Mouse (Mus musculus): ENCODE measurements around the gene Icmt.

GRCm38 (mm10) chr4:152276389-152277347 is 20.4 kb upstream of the Icmt start:
- TF ChIP-seq GATA1 (IDR thresholded peaks at IDR 0.05; ENCODE audit: borderline replicate concordance, low read length) (no peak), FLI1 (IDR thresholded peaks at IDR 0.05; ENCODE audit: low read length) (no peak)

All from megakaryocyte, embryonic 14.5 days (primary cell).